Mouse (Mus musculus) heart, postnatal 0 days (tissue): ENCODE data around the gene Glod4. TPM values are rescaled to one million over a fixed set of nuclear protein-coding genes. Genes with fewer than 3 reads are reported as not detected.

ENCODE experiments used
- ATAC-seq: fragments of 200-750 bp; cut with Nextera tagmentation; 2 replicates; pipeline ENCODE4 v1.8.0; 2017; ENCODE audit warnings: low read depth, moderate number of reproducible peaks, moderate library complexity; ENCODE audit not compliant: insufficient read depth
- DNase-seq: peaks from one replicate; pipeline ENCODE4 v3.0.0-alpha.2; 2016; ENCODE audit warnings: low spot score
- H3K27ac ChIP-seq: fragments of 300-500 bp; sonication (generic); 2 replicates; pipeline ENCODE4 v1.5.1; 2014; ENCODE audit warnings: low read depth, mild to moderate bottlenecking
- H3K27me3 ChIP-seq: fragments of 300-500 bp; sonication (generic); 2 replicates; pipeline ENCODE4 v1.6.1; 2014; ENCODE audit warnings: low read length, mixed read lengths; ENCODE audit not compliant: control insufficient read depth, insufficient read depth
- H3K36me3 ChIP-seq: fragments of 300-500 bp; sonication (generic); replicated peaks from 2 replicates; pipeline ENCODE4 v1.6.1; 2014; ENCODE audit warnings: low read length, mixed read lengths; ENCODE audit not compliant: control insufficient read depth, insufficient read depth
- H3K4me1 ChIP-seq: fragments of 300-500 bp; sonication (generic); 2 replicates; pipeline ENCODE4 v1.6.1; 2014; ENCODE audit warnings: antibody characterized with exemption; ENCODE audit not compliant: control insufficient read depth, insufficient read depth
- H3K4me2 ChIP-seq: fragments of 300-500 bp; sonication (generic); 2 replicates; pipeline ENCODE4 v1.6.1; 2014; ENCODE audit warnings: low read depth, mild to moderate bottlenecking, low read length, moderate library complexity
- H3K4me3 ChIP-seq: fragments of 300-500 bp; sonication (generic); 2 replicates; pipeline ENCODE4 v1.5.1; 2014; ENCODE audit warnings: low read depth, low read length
- H3K9ac ChIP-seq: fragments of 300-500 bp; sonication (generic); replicated peaks from 2 replicates; pipeline ENCODE4 v1.6.1; 2014; ENCODE audit warnings: low read depth, low read length, mixed read lengths
- H3K9me3 ChIP-seq: fragments of 300-500 bp; sonication (generic); replicated peaks from 2 replicates; pipeline ENCODE4 v1.6.1; 2016; ENCODE audit warnings: low read length; ENCODE audit not compliant: control insufficient read depth
- CTCF ChIP-seq: IDR thresholded peaks from 2 replicates; pipeline ENCODE4 v1.5.1; 2016; ENCODE audit warnings: antibody characterized with exemption, control low read depth, low read depth
- EP300 ChIP-seq: IDR thresholded peaks from 2 replicates; pipeline ENCODE4 v1.6.1; 2016; ENCODE audit warnings: antibody characterized with exemption, low read depth
- WGBS: fragments of 180-500 bp; shearing (Covaris S2); extraction: QIAGEN DNeasy Blood & Tissue Kit; methylation state at CpG from one replicate; pipeline ENCODE4 v1.1.7; 2014; 5-methylcytosine and 5-hydroxymethylcytosine counted together
- polyA plus RNA-seq: library from polyadenylated mRNA; unstranded; fragments of >200 nt; fragmentation: Nextera tagmentation; extraction: Ambion mirVana; gene quantifications from 2 replicates; pipeline ENCODE4 v1.2.1, GENCODE M21; 2015
- total RNA-seq: library from RNA; depleted of rRNA; stranded (reverse); fragments of >200 nt; gene quantifications from 2 replicates; pipeline ENCODE4 v1.2.3, GENCODE M21; 2014; ENCODE audit warnings: low replicate concordance

Glod4 gene
- total and polyA plus RNA-seq, 2 experiments from 2014 or later, result 30.6 to 102 TPM

DNA sequence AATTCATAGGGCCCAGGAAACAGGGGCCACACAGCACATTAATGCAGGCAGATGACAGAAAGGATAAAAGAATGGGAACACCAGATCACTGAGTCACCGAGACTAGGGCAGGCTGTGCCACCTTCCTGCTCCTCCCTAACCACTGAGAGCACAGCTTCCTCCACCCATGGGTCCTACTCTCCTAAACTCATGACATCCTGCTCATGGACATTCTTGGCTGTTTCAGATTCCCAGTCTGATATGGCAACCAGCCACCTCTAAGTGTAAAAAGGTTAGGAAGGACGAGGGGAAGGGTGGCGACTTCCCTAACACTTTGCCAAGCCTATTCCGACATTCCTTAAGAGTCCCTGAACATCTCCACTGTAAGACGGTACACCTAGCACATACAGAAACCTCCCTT lies 112.7 kb downstream of the Glod4 start:
- ATAC-seq, result peak; percentile 69
- Histone ChIP-seq H3K36me3 (peaks cover 28% of the 10 kb centered on the region), H3K9me3 (no peaks in the 10 kb centered on the region), H3K4me3 (no peak overlapping the region), H3K27ac (peak overlapping the region; percentile 47; the same call in 1 of the 2 replicates), H3K27me3 (no peaks in the 10 kb centered on the region), H3K4me2 (no peak overlapping the region), H3K4me1 (peaks cover 12% of the 10 kb centered on the region), H3K9ac (no peak overlapping the region)
- peak; percentile 24 for DNase-seq
- WGBS, result 53% methylated on average over 5 of the region's 5 CpGs
- TF ChIP-seq EP300 (peak; percentile 81), CTCF (no peak)

DNA sequence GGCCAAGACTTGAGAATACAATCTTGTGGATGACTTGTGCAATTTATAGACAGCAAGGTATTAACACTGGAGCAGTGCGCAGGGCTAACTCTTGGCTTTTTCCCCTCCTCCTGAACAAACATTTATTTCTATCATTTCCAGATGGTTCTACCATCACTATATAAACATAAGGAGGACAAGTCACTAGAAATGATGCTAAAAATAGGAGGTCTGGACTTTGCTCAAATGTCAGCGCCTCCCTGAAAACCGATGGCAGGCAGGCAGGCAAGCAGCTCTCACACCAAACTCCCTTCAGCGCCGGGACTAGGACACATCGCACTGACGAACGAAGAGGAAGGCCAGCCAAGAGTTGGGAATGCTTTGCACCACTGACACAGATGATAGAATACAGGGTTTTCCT lies 118.1 kb downstream of the Glod4 start:
- peak; percentile 91 for ATAC-seq
- Histone ChIP-seq H3K27ac (peak overlapping the region; percentile 86), H3K9me3 (no peaks in the 10 kb centered on the region), H3K4me2 (peak overlapping the region; percentile 40), H3K9ac (no peak overlapping the region), H3K4me3 (no peak overlapping the region), H3K4me1 (peaks cover 43% of the 10 kb centered on the region), H3K27me3 (no peaks in the 10 kb centered on the region), H3K36me3 (0 out of 2 replicates have a peak, but pooled peaks cover 4% of the 10 kb centered on the region)
- WGBS, result 22% methylated on average over 8 of the region's 8 CpGs
- DNase-seq, result peak; percentile 94
- TF ChIP-seq CTCF, result no peak
- TF ChIP-seq EP300, result peak; percentile 48; the same call in 1 of the 2 replicates

DNA sequence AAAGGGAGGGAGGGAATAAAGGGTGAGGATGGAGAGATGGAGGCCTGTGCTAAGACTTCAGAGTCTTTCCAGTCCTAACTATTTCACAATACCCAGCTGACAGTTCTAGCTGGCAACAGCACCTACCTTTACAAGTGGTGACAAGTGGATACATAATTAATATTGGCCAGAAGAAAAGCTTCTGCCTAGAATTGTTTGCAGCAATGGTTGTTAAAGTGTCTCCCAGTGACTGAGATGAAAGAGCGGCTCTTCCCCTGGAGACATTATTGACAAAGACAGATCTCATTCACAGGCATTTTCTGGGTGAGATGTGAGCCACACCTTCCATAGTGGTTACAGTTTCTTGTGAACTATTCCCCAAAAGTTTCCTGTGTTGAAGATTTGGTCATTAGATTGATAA lies 120.0 kb downstream of the Glod4 start:
- WGBS, result 95% methylated on average over 1 of the region's 1 CpGs
- ATAC-seq, result no peak

DNA sequence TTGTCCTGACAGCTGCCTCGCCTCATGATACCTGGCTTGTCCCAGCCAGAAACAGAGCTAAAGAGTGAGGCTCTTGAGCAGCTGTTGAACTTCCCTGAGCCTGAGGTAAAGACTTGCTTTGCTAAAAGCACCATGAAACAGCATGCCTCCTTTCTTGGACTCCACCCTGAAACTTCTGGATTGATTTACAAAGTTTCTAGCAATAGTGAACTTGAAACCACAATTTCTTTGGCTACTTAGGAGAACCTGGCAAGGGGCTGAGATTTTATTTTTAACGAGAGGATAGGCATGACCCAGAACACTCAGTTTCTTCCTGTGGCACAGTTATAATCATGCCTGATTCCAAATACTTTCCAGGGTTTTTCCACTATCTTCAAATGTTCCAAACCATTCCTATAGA lies 121.0 kb downstream of the Glod4 start:
- TF ChIP-seq CTCF (no peak), EP300 (no peak)
- H3K9me3 ChIP-seq, result no peaks in the 10 kb centered on the region
- no peak overlapping the region for H3K4me2 ChIP-seq
- no peak for ATAC-seq
- no peak for DNase-seq
- H3K27me3 ChIP-seq, result no peaks in the 10 kb centered on the region
- H3K36me3 ChIP-seq, result peaks cover 10% of the 10 kb centered on the region; the same call in 1 of the 2 replicates
- no peak overlapping the region for H3K27ac ChIP-seq
- peaks cover 41% of the 10 kb centered on the region for H3K4me1 ChIP-seq
- no peak overlapping the region for H3K4me3 ChIP-seq
- H3K9ac ChIP-seq, result no peak overlapping the region
- WGBS, result 67% methylated on average over 2 of the region's 2 CpGs

More for the DNA sequence above, 120.0 kb downstream of the Glod4 start:
- Histone ChIP-seq H3K4me1 (peaks cover 41% of the 10 kb centered on the region), H3K36me3 (0 out of 2 replicates have a peak, but pooled peaks cover 4% of the 10 kb centered on the region), H3K9ac (no peak overlapping the region), H3K27me3 (no peaks in the 10 kb centered on the region), H3K9me3 (no peaks in the 10 kb centered on the region), H3K4me3 (no peak overlapping the region), H3K4me2 (no peak overlapping the region), H3K27ac (no peak overlapping the region)
- DNase-seq, result no peak
- TF ChIP-seq CTCF, result no peak

DNA sequence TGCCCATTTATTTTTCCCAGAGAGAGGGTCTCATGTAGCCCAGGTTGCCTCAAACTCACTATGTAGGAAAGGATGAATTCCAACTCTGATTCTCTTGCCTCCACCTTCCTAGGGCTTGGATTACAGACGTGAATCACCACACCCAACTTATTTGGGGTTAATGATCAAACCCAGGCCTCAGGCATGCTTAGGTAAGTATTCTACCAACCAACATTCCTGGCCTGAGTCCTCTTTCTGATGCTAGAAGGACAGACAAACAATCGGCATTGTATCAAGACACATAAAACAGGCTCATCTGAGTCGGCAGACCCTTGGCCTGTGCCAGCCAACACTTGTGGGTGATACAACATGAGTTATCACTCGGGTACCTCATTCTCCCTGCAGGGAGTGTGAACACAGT lies 122.4 kb downstream of the Glod4 start:
- Histone ChIP-seq H3K36me3 (peaks cover 24% of the 10 kb centered on the region), H3K4me2 (no peak overlapping the region), H3K4me3 (no peak overlapping the region), H3K9ac (no peak overlapping the region), H3K27me3 (no peaks in the 10 kb centered on the region), H3K27ac (peak overlapping the region; percentile 75), H3K9me3 (no peaks in the 10 kb centered on the region), H3K4me1 (peaks cover 39% of the 10 kb centered on the region)
- TF ChIP-seq EP300 (no peak), CTCF (no peak)
- WGBS, result 77% methylated on average over 4 of the region's 4 CpGs
- DNase-seq (no peak), ATAC-seq (no peak)

DNA sequence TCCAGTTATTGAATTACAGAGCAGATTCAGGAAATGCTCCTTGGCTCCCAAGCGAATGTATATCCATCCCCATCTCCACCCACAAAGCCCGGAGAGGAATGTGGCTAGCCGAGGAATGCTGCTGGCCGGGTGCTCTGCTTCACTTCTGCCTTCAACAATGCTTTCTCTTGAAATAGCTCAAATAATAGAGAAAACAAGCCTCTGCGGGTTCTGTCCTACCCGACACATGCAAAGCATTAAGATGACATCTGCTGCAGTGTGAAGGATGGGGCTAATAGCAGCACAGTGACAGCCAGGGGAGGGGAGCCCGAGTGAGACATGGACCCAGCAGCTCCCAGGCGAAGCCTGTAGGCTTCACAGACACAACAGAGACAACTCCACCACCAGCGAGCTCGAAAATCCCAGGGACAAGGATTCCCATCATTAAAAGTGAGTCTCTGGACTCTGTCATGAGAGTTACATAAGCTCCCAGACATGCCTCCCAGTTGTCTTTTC lies 123.1 kb downstream of the Glod4 start:
- Histone ChIP-seq H3K27ac (peak overlapping the region; percentile 75), H3K36me3 (peaks cover 28% of the 10 kb centered on the region), H3K4me3 (no peak overlapping the region), H3K4me1 (peaks cover 37% of the 10 kb centered on the region), H3K9me3 (no peaks in the 10 kb centered on the region), H3K4me2 (no peak overlapping the region), H3K9ac (no peak overlapping the region), H3K27me3 (no peaks in the 10 kb centered on the region)
- 27% methylated on average over 10 of the region's 10 CpGs for WGBS
- DNase-seq (no peak), ATAC-seq (peak; percentile 24; the same call in 1 of the 2 replicates)
- 0 out of 2 replicates have a peak, but pooled peaks have one; percentile 64 for TF ChIP-seq EP300
- no peak for TF ChIP-seq CTCF
